Mouse (Mus musculus): Measurements from ENCODE around the gene Trim46.

DNA sequence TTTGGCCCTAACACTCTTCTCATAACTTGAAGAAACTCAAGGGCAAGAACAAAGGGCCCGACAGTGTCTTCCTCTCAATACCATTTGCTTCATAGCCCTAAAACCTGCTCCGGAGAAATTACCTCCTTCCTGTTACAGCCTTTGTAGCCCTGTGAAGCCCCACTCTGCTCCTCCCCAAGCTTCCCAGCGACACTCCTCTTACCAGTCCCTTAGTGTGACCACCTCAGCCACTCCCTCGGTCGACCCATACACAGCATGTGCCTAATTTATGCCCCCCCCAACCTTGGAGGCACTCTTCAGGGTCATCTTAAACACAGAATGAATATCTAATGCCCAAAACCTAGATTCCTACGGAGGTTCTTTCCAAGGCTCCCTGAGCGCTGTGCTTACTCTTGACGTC lies 32.5 kb upstream of the Trim46 start:
- TF ChIP-seq CTCF (IDR thresholded peaks at IDR 0.05; ENCODE audit: low read depth, low read length) (no peak), GATA1 (IDR thresholded peaks at IDR 0.05; ENCODE audit: borderline replicate concordance, low read length) (no peak), TAL1 (conservative IDR thresholded peaks at IDR 0.05; ENCODE audit: low read depth, low read length) (no peak), POLR2AphosphoS5 (IDR thresholded peaks at IDR 0.05; ENCODE audit: insufficient replicate concordance, low read depth, low read length) (no peak), GATA2 (IDR thresholded peaks at IDR 0.05; ENCODE audit: borderline replicate concordance, low read depth, low read length) (no peak)

Data from G1E (cell line).